Mouse (Mus musculus): ENCODE data around the gene Itgal. TPM values are rescaled to one million over a fixed set of nuclear protein-coding genes. Genes with fewer than 3 reads are reported as not detected.

The Itgal gene
- 0.32 and 0.35 TPM in 2 replicates for polyA plus RNA-seq (2021; fragmentation: Nextera tagmentation)
- long read RNA-seq, experiment 1, partial matches to known transcripts, result 2 of 3 reads
- long read RNA-seq, experiment 1, other reads (novel, unspliced or antisense), result 1 of 3 reads
- long read RNA-seq, experiment 2, result 0 reads

GRCm38 (mm10) chr7:127296098-127296497, at the start of gene Itgal:
Itgal (plus strand) TSS chr7:127296260.

GRCm38 (mm10) chr7:127260309-127261111, 35.5 kb upstream of the Itgal start, which contains the start of gene Dctpp1:
Dctpp1 (minus strand) TSS chr7:127260709.

GRCm38 (mm10) chr7:127273925-127274789, 21.9 kb upstream of the Itgal start, which contains the start of gene Sephs2:
Sephs2 (minus strand) TSS chr7:127274055.

GRCm38 (mm10) chr7:127345512-127346325, 49.7 kb downstream of the Itgal start, which contains the start of gene Zfp768:
Zfp768 (minus strand) TSS chr7:127345589.

GRCm38 (mm10) chr7:127375271-127376245, 79.5 kb downstream of the Itgal start, which contains the start of gene Zfp747:
Zfp747 (minus strand) TSS chr7:127376050.

Other genes starting within 250 kb of the Itgal start
- gene Zg16, start 208.9 kb upstream of the Itgal start, polyA plus RNA-seq (2021; fragmentation: Nextera tagmentation), result not detected in 2 replicates
- gene AI467606, start 204.9 kb upstream of the Itgal start, polyA plus RNA-seq (2021; fragmentation: Nextera tagmentation), result 1.2 and 2.1 TPM in 2 replicates
- gene Qprt, start 174.0 kb upstream of the Itgal start, polyA plus RNA-seq (2021; fragmentation: Nextera tagmentation), result 0.47 and 0.55 TPM in 2 replicates
- gene Spn, start 158.4 kb upstream of the Itgal start, polyA plus RNA-seq (2021; fragmentation: Nextera tagmentation), result not detected in 2 replicates
- 37.9 and 38.1 TPM in 2 replicates for gene Cd2bp2, start 100.2 kb upstream of the Itgal start, polyA plus RNA-seq (2021; fragmentation: Nextera tagmentation)
- 7.9 and 14.4 TPM in 2 replicates for gene Tbc1d10b, start 87.8 kb upstream of the Itgal start, polyA plus RNA-seq (2021; fragmentation: Nextera tagmentation)
- 5.7 and 6.5 TPM in 2 replicates for gene Mylpf, start 87.4 kb upstream of the Itgal start, polyA plus RNA-seq (2021; fragmentation: Nextera tagmentation)
- gene Zfp553, start 63.2 kb upstream of the Itgal start, polyA plus RNA-seq (2021; fragmentation: Nextera tagmentation), result 12.5 and 13.0 TPM in 2 replicates
- gene Sept1, start 63.1 kb upstream of the Itgal start, polyA plus RNA-seq (2021; fragmentation: Nextera tagmentation), result 1.8 and 3.0 TPM in 2 replicates
- gene Zfp771, start 52.0 kb upstream of the Itgal start, polyA plus RNA-seq (2021; fragmentation: Nextera tagmentation), result 64.9 and 90.1 TPM in 2 replicates
- gene Dctpp1, start 35.6 kb upstream of the Itgal start, polyA plus RNA-seq (2021; fragmentation: Nextera tagmentation), result 79.8 and 81.4 TPM in 2 replicates
- gene Sephs2, start 22.2 kb upstream of the Itgal start, polyA plus RNA-seq (2021; fragmentation: Nextera tagmentation), result 42.8 and 64.6 TPM in 2 replicates
- 2.6 and 2.7 TPM in 2 replicates for gene Zfp768, start 49.3 kb downstream of the Itgal start, polyA plus RNA-seq (2021; fragmentation: Nextera tagmentation)
- gene Zfp747, start 79.8 kb downstream of the Itgal start, polyA plus RNA-seq (2021; fragmentation: Nextera tagmentation), result 3.3 TPM in 2 replicates
- gene 9130019O22Rik, start 90.9 kb downstream of the Itgal start, polyA plus RNA-seq (2021; fragmentation: Nextera tagmentation), result 1.3 and 2.6 TPM in 2 replicates
- gene E430018J23Rik, start 97.4 kb downstream of the Itgal start, polyA plus RNA-seq (2021; fragmentation: Nextera tagmentation), result 3.3 and 4.6 TPM in 2 replicates
- gene Zfp764, start 110.6 kb downstream of the Itgal start, polyA plus RNA-seq (2021; fragmentation: Nextera tagmentation), result 2.5 and 3.2 TPM in 2 replicates
- 26.3 and 38.5 TPM in 2 replicates for gene Zfp688, start 125.8 kb downstream of the Itgal start, polyA plus RNA-seq (2021; fragmentation: Nextera tagmentation)
- gene Zfp689, start 152.9 kb downstream of the Itgal start, polyA plus RNA-seq (2021; fragmentation: Nextera tagmentation), result 2.5 and 2.9 TPM in 2 replicates
- 8.4 and 20.3 TPM in 2 replicates for gene Prr14, start 163.4 kb downstream of the Itgal start, polyA plus RNA-seq (2021; fragmentation: Nextera tagmentation)
- gene Fbrs, start 182.9 kb downstream of the Itgal start, polyA plus RNA-seq (2021; fragmentation: Nextera tagmentation), result 2.8 and 8.4 TPM in 2 replicates
- 10.7 and 13.8 TPM in 2 replicates for gene Srcap, start 215.7 kb downstream of the Itgal start, polyA plus RNA-seq (2021; fragmentation: Nextera tagmentation)
- 1.8 and 2.5 TPM in 2 replicates for gene Gm42715, start 223.3 kb downstream of the Itgal start, polyA plus RNA-seq (2021; fragmentation: Nextera tagmentation)

Data from left cerebral cortex, adult 6 months (tissue).